Mouse (Mus musculus): Measurements from ENCODE around the gene Pank2.

GRCm38 (mm10) chr2:131213773-131214172 lies 48.5 kb upstream of the Pank2 start:
- no peak for TF ChIP-seq CTCF (IDR thresholded peaks at IDR 0.05; ENCODE audit: borderline replicate concordance, extremely low read depth, insufficient read depth, insufficient read length)
- TF ChIP-seq POLR2A (IDR thresholded peaks at IDR 0.05; ENCODE audit: borderline replicate concordance, extremely low read depth, insufficient read depth, insufficient read length, poor library complexity, severe bottlenecking) = no peak

Data from brain, embryonic 14.5 days (tissue).